Mouse (Mus musculus) urinary bladder, postnatal 36 days (tissue): Measurements from ENCODE around the gene Ifitm5.

ENCODE experiments used
- DNase-seq, 2 experiments: peaks; one replicate each; pipeline ENCODE4 v3.0.0; 2022; ENCODE audit warnings: low spot score in 2 of 2, mixed read lengths in 1 of 2

Gene Ifitm5

GRCm38 (mm10) chr7:140962733-140963132 is 12.6 kb upstream of the Ifitm5 start:
- DNase-seq, result no peak

- no peak for DNase-seq
Observed at GRCm38 (mm10) chr7:140961416-140961815, 11.3 kb upstream of the Ifitm5 start.

- DNase-seq, result no peak
Observed at GRCm38 (mm10) chr7:140960026-140960425, 9.9 kb upstream of the Ifitm5 start.

GRCm38 (mm10) chr7:140959181-140959901 is 9.2 kb upstream of the Ifitm5 start:
- no peak for DNase-seq

GRCm38 (mm10) chr7:140956556-140956869 is 6.4 kb upstream of the Ifitm5 start:
- DNase-seq, result no peak

GRCm38 (mm10) chr7:140955758-140956555 is 5.9 kb upstream of the Ifitm5 start, which contains the start of the genes Gm45717 and Ifitm2:
Gm45717 (minus strand) TSS chr7:140955937.
Ifitm2 (minus strand) TSS chr7:140955987.
- DNase-seq, result peak; percentile 72 to 86

GRCm38 (mm10) chr7:140955342-140955741 is 5.3 kb upstream of the Ifitm5 start:
- DNase-seq, result no peak

GRCm38 (mm10) chr7:140954733-140955071 is 4.6 kb upstream of the Ifitm5 start:
- DNase-seq, result no peak

GRCm38 (mm10) chr7:140953800-140954732 is 4.0 kb upstream of the Ifitm5 start:
- no peak for DNase-seq

- DNase-seq, result no peak
Observed at GRCm38 (mm10) chr7:140953133-140953532, 3.0 kb upstream of the Ifitm5 start.

- DNase-seq, result no peak
Observed at GRCm38 (mm10) chr7:140952441-140952840, 2.4 kb upstream of the Ifitm5 start.

GRCm38 (mm10) chr7:140951765-140952164 is 1.7 kb upstream of the Ifitm5 start:
- no peak for DNase-seq

- no peak for DNase-seq
Observed at GRCm38 (mm10) chr7:140951051-140951450, 960 bp upstream of the Ifitm5 start.

GRCm38 (mm10) chr7:140949255-140949654 is 836 bp downstream of the Ifitm5 start:
- no peak for DNase-seq

- DNase-seq, result no peak
Observed at GRCm38 (mm10) chr7:140948161-140948560, 1.9 kb downstream of the Ifitm5 start.

GRCm38 (mm10) chr7:140946980-140947379 is 3.1 kb downstream of the Ifitm5 start:
- no peak for DNase-seq

- no peak for DNase-seq
Observed at GRCm38 (mm10) chr7:140946311-140946710, 3.8 kb downstream of the Ifitm5 start.

- DNase-seq, result no peak
Observed at GRCm38 (mm10) chr7:140945247-140945646, 4.8 kb downstream of the Ifitm5 start.

- no peak for DNase-seq
Observed at GRCm38 (mm10) chr7:140944236-140944635, 5.9 kb downstream of the Ifitm5 start.

- DNase-seq, result no peak
Observed at GRCm38 (mm10) chr7:140943356-140943755, 6.7 kb downstream of the Ifitm5 start.

- no peak for DNase-seq
Observed at GRCm38 (mm10) chr7:140942811-140943210, 7.3 kb downstream of the Ifitm5 start.

- DNase-seq, result no peak
Observed at GRCm38 (mm10) chr7:140942341-140942740, 7.8 kb downstream of the Ifitm5 start.
